Mouse (Mus musculus): ENCODE data around the gene Ammecr1.

- no peak for TF ChIP-seq CTCF (IDR thresholded peaks at IDR 0.05; ENCODE audit: extremely low read depth, insufficient read depth, low read length)
- no peak for TF ChIP-seq POLR2A (IDR thresholded peaks at IDR 0.05; ENCODE audit: extremely low read depth, insufficient read depth, low read length)
Measured at GRCm38 (mm10) chrX:142806126-142806525, 160.4 kb downstream of the Ammecr1 start.
